Mouse (Mus musculus): ENCODE measurements around the gene Aqp7.

DNA sequence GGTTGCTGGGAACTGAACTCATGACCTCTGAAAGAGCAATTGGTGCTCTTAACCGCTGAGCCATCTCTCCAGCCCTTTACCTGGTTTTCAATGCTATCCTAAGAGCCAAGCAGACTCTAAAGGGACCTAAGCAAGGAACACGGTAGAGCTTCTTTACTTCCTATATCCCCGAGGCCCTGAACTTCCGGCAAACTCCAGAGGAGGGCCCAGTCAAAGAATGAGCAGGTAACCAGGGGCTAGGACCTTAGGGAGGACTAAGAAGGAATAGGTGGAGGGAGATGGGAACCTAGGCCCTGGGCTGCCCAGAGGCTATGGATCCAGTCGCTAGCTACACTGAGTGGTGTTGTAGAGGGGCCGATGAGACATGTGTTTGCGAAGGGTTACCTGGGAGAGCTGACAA lies 3.8 kb upstream of the Aqp7 start:
- TF ChIP-seq EP300 (IDR thresholded peaks at IDR 0.05; ENCODE audit: insufficient read depth, low read depth, low read length) (no peak), POLR2A (IDR thresholded peaks at IDR 0.05; ENCODE audit: insufficient read depth, low read depth, low read length) (no peak), CTCF (IDR thresholded peaks at IDR 0.05) (no peak)
